Mouse (Mus musculus): ENCODE data around the gene Rabggta. TPM values are rescaled to one million over a fixed set of nuclear protein-coding genes. Genes with fewer than 3 reads are reported as not detected.
A peak's percentile ranks its signal among the peaks of the same experiment; 100 is the strongest.

Gene Rabggta
- polyA plus RNA-seq, 1 experiment from 2014 or later, result 32.8 TPM

DNA sequence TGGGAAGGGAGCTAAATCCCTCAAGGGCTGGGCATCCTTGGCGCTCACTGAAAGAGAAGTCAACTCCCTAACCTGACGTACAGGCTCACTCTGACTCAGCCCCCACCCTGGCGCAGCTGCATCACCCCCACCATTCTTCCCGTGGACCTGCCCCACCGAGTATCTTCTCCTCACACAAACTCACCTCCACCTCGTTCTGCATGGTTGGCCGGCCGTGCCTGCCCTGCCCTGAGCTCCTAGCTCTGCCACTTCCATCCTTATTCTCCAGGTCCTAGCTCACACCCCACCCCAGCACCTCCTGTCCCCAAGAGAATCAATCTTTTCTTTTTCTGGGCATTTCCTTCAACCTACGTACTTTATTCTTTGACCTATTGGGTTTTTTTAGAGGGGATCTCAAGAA, 20.9 kb downstream of the Rabggta start:
- H3K27me3 ChIP-seq, result no peaks in the 10 kb centered on the region
- TF ChIP-seq CTCF (IDR thresholded peaks at IDR 0.05), result no peak
- DNase-seq (ENCODE audit: low read depth, low spot score) (no peak), ATAC-seq (no peak)
- ChIA-PET CTCF (interaction anchor here (1.6 to 1.8 kb wide), 2 partner anchors 11 to 19 kb away, joined by 4 to 5 read pairs; partner anchors contain the start of gene Tinf2), POLR2A (interaction anchor here (1.3 to 1.4 kb wide), 2 partner anchors 12 to 15 kb away, joined by 3 read pairs; partner anchors contain the start of gene Tgm1)
- in situ Hi-C loops (cut with MboI; ENCODE audit: low pct_unique_long_range_greater_than_20kb), result no loop called here

DNA sequence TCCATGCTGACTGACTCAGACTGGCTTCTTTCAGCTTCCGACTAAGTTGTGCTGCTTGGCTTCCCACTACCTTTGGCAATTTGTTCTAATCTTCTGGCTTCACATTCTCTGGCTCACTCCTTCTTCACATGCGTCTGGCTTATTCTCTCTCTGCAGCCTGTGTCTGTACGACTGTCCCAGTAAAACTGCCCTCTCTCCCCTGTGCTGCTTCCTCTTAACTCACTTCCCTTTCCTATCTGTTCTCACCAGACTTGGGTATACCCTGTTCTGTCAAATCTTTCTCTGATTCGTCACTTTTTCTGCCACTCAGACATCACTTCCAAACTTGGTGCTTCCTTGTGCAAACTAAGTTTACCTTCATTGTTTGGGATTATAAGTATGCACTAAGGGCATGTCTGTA, 24.8 kb downstream of the Rabggta start:
- ATAC-seq (no peak), DNase-seq (ENCODE audit: low read depth, low spot score) (no peak)
- ChIA-PET POLR2A (no interaction called here), CTCF (interaction anchor here (1.1 to 1.4 kb wide), 2 partner anchors 11 to 37 kb away, joined by 3 read pairs; no protein-coding TSS in a partner anchor)
- TF ChIP-seq CTCF (IDR thresholded peaks at IDR 0.05), result no peak
- in situ Hi-C loops (cut with MboI; ENCODE audit: low pct_unique_long_range_greater_than_20kb), result no loop called here
- H3K27me3 ChIP-seq, result no peaks in the 10 kb centered on the region

DNA sequence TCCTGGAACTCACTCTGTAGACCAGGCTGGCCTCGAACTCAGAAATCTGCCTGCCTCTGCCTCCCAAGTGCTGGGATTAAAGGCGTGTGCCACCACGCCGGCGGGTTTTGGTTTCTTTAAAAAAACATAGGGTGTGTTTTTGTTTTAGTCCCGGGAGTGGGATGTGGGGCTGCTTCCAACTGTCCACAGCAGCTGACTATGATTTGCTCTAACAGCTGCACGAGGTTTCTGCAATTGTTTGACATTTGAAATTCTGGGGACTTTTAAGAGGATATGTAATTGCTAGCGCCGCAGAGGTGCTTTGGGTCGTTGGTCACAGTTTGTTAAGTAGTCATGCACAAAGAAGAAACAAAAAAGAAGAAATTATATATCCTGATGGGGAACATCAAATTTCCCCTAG, 32.6 kb downstream of the Rabggta start:
- in situ Hi-C loops (cut with MboI; ENCODE audit: low pct_unique_long_range_greater_than_20kb), result no loop called here
- no peak for ATAC-seq
- ChIA-PET CTCF (interaction anchor here (0.7 kb wide), 1 partner anchor 33 kb away, joined by 3 read pairs; the partner anchor contains the start of gene Rabggta), POLR2A (no interaction called here)
- no peak for DNase-seq (ENCODE audit: low read depth, low spot score)
- TF ChIP-seq CTCF (IDR thresholded peaks at IDR 0.05), result no peak
- no peaks in the 10 kb centered on the region for H3K27me3 ChIP-seq

DNA sequence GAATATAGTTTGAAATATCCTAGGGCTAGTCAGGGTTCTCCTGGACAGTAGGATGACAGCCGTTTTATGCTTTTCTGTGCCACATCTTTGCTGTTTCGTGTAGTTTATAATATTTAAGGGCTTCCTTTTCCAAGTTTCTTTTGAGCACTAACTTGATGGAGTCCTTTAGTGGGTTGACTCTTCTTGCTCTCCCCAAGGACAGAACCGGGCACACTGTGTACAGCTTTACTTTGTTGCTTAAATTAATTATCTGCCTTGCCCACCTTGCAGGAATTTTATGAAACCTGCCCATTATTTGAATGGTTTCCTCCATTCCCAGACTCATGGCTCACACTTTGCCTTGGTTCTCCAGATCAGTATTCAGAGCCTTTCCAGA, 40.0 kb downstream of the Rabggta start:
- POLR2A ChIA-PET, result interaction anchor here (0.8 to 2.4 kb wide), 2 partner anchors 9 to 63 kb away, joined by 3 to 14 read pairs; partner anchors contain the start of genes Dhrs1 and Nop9
- DNase-seq (ENCODE audit: low read depth, low spot score) (no peak), ATAC-seq (no peak)
- CTCF ChIA-PET, result interaction anchor here (0.7 to 8.9 kb wide), 16 partner anchors 10 to 74 kb away, joined by 3 to 80 read pairs (median 4); partner anchors contain the start of genes Dhrs1, Nedd8 and Nop9
- in situ Hi-C loops (cut with MboI; ENCODE audit: low pct_unique_long_range_greater_than_20kb), result loop anchor here (5.0 kb wide), 1 partner anchor 60 kb away; no protein-coding TSS in a partner anchor
- TF ChIP-seq CTCF (IDR thresholded peaks at IDR 0.05), result no peak
- H3K27me3 ChIP-seq, result no peaks in the 10 kb centered on the region

DNA sequence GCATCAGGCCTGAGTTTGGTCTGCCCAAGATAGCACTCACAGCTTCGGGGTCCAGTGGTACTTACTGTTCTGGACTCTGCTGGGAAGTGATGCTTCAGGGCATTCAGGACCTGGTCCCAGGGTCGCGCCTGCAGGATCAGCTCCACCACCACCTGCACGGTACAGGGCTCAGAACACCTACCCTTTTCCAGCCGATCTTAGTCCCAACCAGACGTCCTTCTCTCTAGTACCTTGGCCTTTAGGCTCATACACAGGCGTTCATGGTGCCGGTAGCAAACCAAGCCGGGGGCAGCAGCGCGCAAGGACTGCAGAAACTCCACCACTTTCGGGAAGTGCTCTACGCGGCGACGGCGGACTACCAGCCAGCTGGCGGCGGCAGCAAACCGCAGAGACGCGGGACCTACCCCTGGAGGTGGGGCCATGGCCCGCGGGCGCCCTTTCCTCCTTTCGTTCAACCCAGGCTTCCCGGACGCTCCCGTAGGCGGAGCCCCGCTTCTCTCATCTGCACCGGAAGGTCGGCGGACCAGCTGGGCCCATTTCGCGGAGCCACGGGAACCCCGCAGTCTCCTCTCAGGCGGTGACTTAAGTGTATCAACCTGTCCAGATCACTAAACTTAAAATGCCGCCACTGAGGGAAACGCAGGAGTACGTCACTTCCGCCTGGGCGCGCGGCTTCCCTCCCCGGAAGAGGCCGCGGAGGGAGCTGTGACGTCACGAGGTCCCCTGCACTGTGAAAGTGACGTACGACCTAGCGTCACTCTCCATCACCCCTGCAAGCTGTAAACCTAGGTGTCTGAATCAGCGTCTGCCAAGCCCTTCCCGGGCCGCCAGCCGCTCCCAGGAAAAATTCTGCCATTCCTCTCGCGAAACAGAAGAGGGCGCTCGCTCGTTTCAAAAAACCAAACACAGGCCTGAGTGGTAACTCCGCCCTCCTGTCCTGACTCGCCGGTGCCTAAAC, 40.6 kb downstream of the Rabggta start, which contains the start of gene Tinf2:
Tinf2 (minus strand) TSS at position 661 of the 958 bp plus-strand sequence.
- CTCF ChIA-PET, result interaction anchor here (0.7 to 8.9 kb wide), 14 partner anchors 9 to 74 kb away, joined by 3 to 80 read pairs (median 4); partner anchors contain the start of genes Dhrs1, Nedd8 and Nop9
- POLR2A ChIA-PET, result interaction anchor here (0.8 to 2.4 kb wide), 3 partner anchors 9 to 64 kb away, joined by 3 to 14 read pairs (median 6); partner anchors contain the start of genes Dhrs1 and Nop9
- no peak for TF ChIP-seq CTCF (IDR thresholded peaks at IDR 0.05)
- ATAC-seq (peak; percentile 84), DNase-seq (ENCODE audit: low read depth, low spot score) (peak; percentile 95)
- no peaks in the 10 kb centered on the region for H3K27me3 ChIP-seq
- in situ Hi-C loops (cut with MboI; ENCODE audit: low pct_unique_long_range_greater_than_20kb), result loop anchor here (5.0 kb wide), 1 partner anchor 61 kb away; no protein-coding TSS in a partner anchor

DNA sequence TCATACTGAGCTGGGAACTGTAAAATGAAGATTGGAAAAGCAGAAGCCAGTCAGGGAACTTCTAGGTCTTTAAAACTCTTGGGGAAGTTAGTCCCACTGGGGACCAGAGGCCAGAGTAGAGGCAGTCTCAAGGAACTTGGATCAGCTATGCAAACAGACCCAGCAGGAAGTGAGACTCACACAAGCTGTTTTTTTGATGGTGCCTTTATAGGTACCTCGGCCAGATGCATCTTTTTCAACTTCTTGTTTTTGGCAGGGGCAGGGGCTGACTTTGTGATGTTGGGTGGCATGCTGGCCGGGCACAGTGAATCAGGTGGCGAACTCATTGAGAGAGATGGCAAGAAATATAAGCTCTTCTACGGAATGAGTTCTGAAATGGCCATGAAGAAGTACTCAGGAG, 44.4 kb downstream of the Rabggta start:
- TF ChIP-seq CTCF (IDR thresholded peaks at IDR 0.05), result no peak
- POLR2A ChIA-PET, result no interaction called here
- ATAC-seq (no peak), DNase-seq (ENCODE audit: low read depth, low spot score) (no peak)
- CTCF ChIA-PET, result no interaction called here
- in situ Hi-C loops (cut with MboI; ENCODE audit: low pct_unique_long_range_greater_than_20kb), result no loop called here
- H3K27me3 ChIP-seq, result no peaks in the 10 kb centered on the region

DNA sequence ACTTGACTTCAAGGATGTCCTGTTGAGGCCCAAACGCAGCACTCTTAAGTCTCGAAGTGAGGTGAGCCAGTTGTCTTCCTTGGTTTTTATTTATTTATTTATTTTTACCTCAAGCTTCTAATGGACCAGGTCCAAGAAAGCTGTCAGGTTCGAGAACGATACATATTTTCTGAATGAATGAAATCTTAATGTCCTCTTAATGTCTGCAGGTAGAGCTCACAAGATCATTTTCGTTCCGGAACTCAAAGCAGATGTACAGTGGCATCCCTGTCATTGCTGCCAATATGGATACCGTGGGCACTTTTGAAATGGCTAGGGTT, 49.4 kb downstream of the Rabggta start:
- ATAC-seq, result no peak
- ChIA-PET CTCF (interaction anchor here (1.3 kb wide), 2 partner anchors 9 to 10 kb away, joined by 3 read pairs; partner anchors contain the start of gene Tinf2), POLR2A (interaction anchor here (0.6 to 1.2 kb wide), 4 partner anchors 8 to 809 kb away, joined by 3 to 6 read pairs (median 4); no protein-coding TSS in a partner anchor)
- no peak for TF ChIP-seq CTCF (IDR thresholded peaks at IDR 0.05)
- H3K27me3 ChIP-seq, result no peaks in the 10 kb centered on the region
- DNase-seq (ENCODE audit: low read depth, low spot score), result no peak
- in situ Hi-C loops (cut with MboI; ENCODE audit: low pct_unique_long_range_greater_than_20kb), result no loop called here

DNA sequence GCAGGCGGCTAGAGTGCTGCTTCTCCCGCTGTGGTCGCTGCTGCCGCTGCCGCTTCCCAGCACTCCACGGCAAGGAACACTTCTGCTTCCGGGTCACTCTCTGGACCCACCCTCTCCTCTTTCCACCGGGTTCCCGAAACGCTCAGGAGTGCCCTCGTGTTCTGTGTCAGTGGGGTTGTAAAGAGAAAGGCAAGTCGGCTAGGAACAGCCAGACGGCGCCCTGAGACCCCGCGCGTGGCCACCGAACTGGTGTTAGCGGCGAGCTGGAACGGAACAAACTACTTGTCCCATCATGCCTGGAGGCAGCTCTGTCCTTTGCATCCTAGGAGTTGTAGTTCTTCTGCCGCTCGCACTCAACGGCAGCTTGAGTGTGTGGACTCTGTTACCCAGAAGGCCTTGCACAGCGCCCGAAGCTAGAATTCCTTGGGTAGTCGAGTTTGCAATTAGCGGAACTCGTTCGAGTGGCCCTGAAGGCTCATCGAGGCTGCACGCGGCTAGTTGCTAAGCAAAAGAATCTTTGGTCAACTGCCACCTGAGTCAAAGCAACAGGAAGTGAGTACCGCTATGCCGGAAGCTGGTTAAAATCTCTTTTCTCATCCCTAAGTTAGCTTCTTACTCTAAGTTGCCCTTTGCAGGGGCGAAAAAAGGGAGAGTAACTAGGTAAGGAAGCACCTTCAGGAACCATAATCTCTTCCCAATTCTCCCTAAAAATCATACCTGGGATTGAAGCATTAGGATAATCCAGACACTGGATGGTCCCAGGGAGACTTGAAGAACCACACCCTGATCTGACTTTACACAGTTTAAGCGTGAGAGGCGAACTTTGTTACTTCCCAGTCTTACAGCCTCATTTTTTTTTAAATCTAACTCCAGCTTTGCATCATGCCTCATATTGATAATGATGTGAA, 50.0 kb downstream of the Rabggta start, which contains the start of the genes Gmpr2 and Nedd8:
Gmpr2 (plus strand) TSS at position 109 of the 908 bp plus-strand sequence.
Nedd8 (minus strand) TSS at position 292 of the 908 bp plus-strand sequence.
- H3K27me3 ChIP-seq, result no peaks in the 10 kb centered on the region
- in situ Hi-C loops (cut with MboI; ENCODE audit: low pct_unique_long_range_greater_than_20kb), result no loop called here
- no peak for TF ChIP-seq CTCF (IDR thresholded peaks at IDR 0.05)
- POLR2A ChIA-PET, result interaction anchor here (0.6 to 1.2 kb wide), 5 partner anchors 8 to 808 kb away, joined by 3 to 6 read pairs (median 3); no protein-coding TSS in a partner anchor
- ATAC-seq (peak; percentile 97), DNase-seq (ENCODE audit: low read depth, low spot score) (peak; percentile 77)
- CTCF ChIA-PET, result interaction anchor here (1.0 to 1.3 kb wide), 4 partner anchors 9 to 115 kb away, joined by 3 to 4 read pairs (median 3); partner anchors contain the start of gene Tinf2

DNA sequence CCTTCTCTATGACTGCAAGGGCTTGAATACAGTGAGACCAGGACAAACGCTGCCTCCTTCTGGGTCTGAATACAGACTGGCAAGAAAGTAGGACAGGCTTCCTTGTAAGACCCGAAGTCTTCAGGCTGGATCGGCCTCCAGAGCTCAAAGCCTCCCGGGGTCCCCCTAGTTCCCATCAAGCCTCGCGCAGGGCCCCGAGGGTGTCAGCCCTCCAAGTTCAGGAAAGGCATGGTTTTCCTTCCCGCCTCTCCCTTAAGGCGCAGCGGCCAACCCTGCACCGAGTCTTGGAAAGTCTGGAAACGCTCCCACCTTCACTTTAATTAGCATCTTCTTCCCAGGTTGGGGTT, 50.6 kb downstream of the Rabggta start:
- H3K27me3 ChIP-seq, result no peaks in the 10 kb centered on the region
- CTCF ChIA-PET, result interaction anchor here (1.0 to 2.2 kb wide), 4 partner anchors 10 to 114 kb away, joined by 3 to 5 read pairs (median 4); partner anchors contain the start of genes Tinf2 and Tssk4
- in situ Hi-C loops (cut with MboI; ENCODE audit: low pct_unique_long_range_greater_than_20kb), result no loop called here
- DNase-seq (ENCODE audit: low read depth, low spot score) (no peak), ATAC-seq (peak; percentile 10)
- no peak for TF ChIP-seq CTCF (IDR thresholded peaks at IDR 0.05)
- POLR2A ChIA-PET, result interaction anchor here (0.5 kb wide), 1 partner anchor 12 kb away, joined by 5 read pairs; no protein-coding TSS in a partner anchor

Other genes starting within 250 kb of the Rabggta start
- 71.3 TPM for gene Dhrs4, start 243.5 kb downstream of the Rabggta start, polyA plus RNA-seq (2021)
- gene Carmil3, start 231.6 kb downstream of the Rabggta start, polyA plus RNA-seq (2021), result 2.6 TPM
- not detected for gene Cpne6, start 211.8 kb downstream of the Rabggta start, polyA plus RNA-seq (2021)
- not detected for gene Nrl, start 197.3 kb downstream of the Rabggta start, polyA plus RNA-seq (2021)
- gene Pck2, start 182.0 kb downstream of the Rabggta start, polyA plus RNA-seq (2021), result 109 TPM
- gene Dcaf11, start 162.3 kb downstream of the Rabggta start, polyA plus RNA-seq (2021), result 71.7 TPM
- gene A730061H03Rik, start 161.9 kb downstream of the Rabggta start, polyA plus RNA-seq (2021), result 4.7 TPM
- gene Fitm1, start 146.6 kb downstream of the Rabggta start, polyA plus RNA-seq (2021), result not detected
- gene Psme1, start 144.1 kb downstream of the Rabggta start, polyA plus RNA-seq (2021), result 243 TPM
- gene Emc9, start 137.0 kb downstream of the Rabggta start, polyA plus RNA-seq (2021), result 7.3 TPM
- 177 TPM for gene Psme2, start 131.2 kb downstream of the Rabggta start, polyA plus RNA-seq (2021)
- gene Rnf31, start 130.6 kb downstream of the Rabggta start, polyA plus RNA-seq (2021), result 28.0 TPM
- 24.2 TPM for gene Irf9, start 118.7 kb downstream of the Rabggta start, polyA plus RNA-seq (2021)
- not detected for gene Rec8, start 104.2 kb downstream of the Rabggta start, polyA plus RNA-seq (2021)
- gene Ipo4, start 86.3 kb downstream of the Rabggta start, polyA plus RNA-seq (2021), result 116 TPM
- 1.5 TPM for gene Gm49378, start 84.4 kb downstream of the Rabggta start, polyA plus RNA-seq (2021)
- gene Tm9sf1, start 78.5 kb downstream of the Rabggta start, polyA plus RNA-seq (2021), result 109 TPM
- 0.42 TPM for gene Tssk4, start 72.1 kb downstream of the Rabggta start, polyA plus RNA-seq (2021)
- gene Mdp1, start 61.8 kb downstream of the Rabggta start, polyA plus RNA-seq (2021), result 29.7 TPM
- 35.9 TPM for gene Gmpr2, start 50.3 kb downstream of the Rabggta start, polyA plus RNA-seq (2021)
- 325 TPM for gene Nedd8, start 50.1 kb downstream of the Rabggta start, polyA plus RNA-seq (2021)
- 19.5 TPM for gene Tinf2, start 40.4 kb downstream of the Rabggta start, polyA plus RNA-seq (2021)
- 0.12 TPM for gene Tgm1, start 8.3 kb downstream of the Rabggta start, polyA plus RNA-seq (2021)
- 87.3 TPM for gene Dhrs1, start 23.4 kb upstream of the Rabggta start, polyA plus RNA-seq (2021)
- 25.5 TPM for gene Nop9, start 23.4 kb upstream of the Rabggta start, polyA plus RNA-seq (2021)
- gene Cideb, start 36.2 kb upstream of the Rabggta start, polyA plus RNA-seq (2021), result 1.9 TPM
- not detected for gene Ltb4r2, start 39.2 kb upstream of the Rabggta start, polyA plus RNA-seq (2021)
- gene Ltb4r1, start 43.7 kb upstream of the Rabggta start, polyA plus RNA-seq (2021), result not detected
- not detected for gene Adcy4, start 61.8 kb upstream of the Rabggta start, polyA plus RNA-seq (2021)
- gene Ripk3, start 66.6 kb upstream of the Rabggta start, polyA plus RNA-seq (2021), result 0.12 TPM
- 3.9 TPM for gene Nfatc4, start 100.9 kb upstream of the Rabggta start, polyA plus RNA-seq (2021)
- gene Nynrin, start 131.7 kb upstream of the Rabggta start, polyA plus RNA-seq (2021), result not detected
- 0.12 TPM for gene Cbln3, start 162.1 kb upstream of the Rabggta start, polyA plus RNA-seq (2021)
- gene Khnyn, start 162.7 kb upstream of the Rabggta start, polyA plus RNA-seq (2021), result 16.2 TPM
- 42.4 TPM for gene Sdr39u1, start 178.0 kb upstream of the Rabggta start, polyA plus RNA-seq (2021)
- not detected for gene Cma1, start 222.4 kb upstream of the Rabggta start, polyA plus RNA-seq (2021)
- gene Cma2, start 228.7 kb upstream of the Rabggta start, polyA plus RNA-seq (2021), result not detected